Mouse (Mus musculus) midbrain, postnatal 0 days (tissue): Measurements from ENCODE around the gene Fn3k. TPM values are rescaled to one million over a fixed set of nuclear protein-coding genes. Genes with fewer than 3 reads are reported as not detected.
A peak's percentile ranks its signal among the peaks of the same experiment; 100 is the strongest.

ENCODE experiments used
- ATAC-seq: fragments of 200-750 bp; cut with Nextera tagmentation; 2 replicates; pipeline ENCODE4 v1.8.0; 2017; ENCODE audit warnings: moderate number of reproducible peaks, mild to moderate bottlenecking, moderate TSS enrichment, moderate library complexity; ENCODE audit not compliant: low FRiP score
- DNase-seq: peaks from one replicate; pipeline ENCODE4 v3.0.0-alpha.2; 2015; ENCODE audit warnings: low spot score
- H3K27ac ChIP-seq: fragments of 300-500 bp; sonication (generic); 2 replicates; pipeline ENCODE4 v1.5.1; 2014; ENCODE audit warnings: low read depth, mild to moderate bottlenecking, low read length, mixed read lengths
- H3K27me3 ChIP-seq: fragments of 300-500 bp; sonication (generic); 2 replicates; pipeline ENCODE4 v1.6.1; 2014; ENCODE audit warnings: low read length, control low read depth, mixed read lengths; ENCODE audit not compliant: insufficient read depth
- H3K36me3 ChIP-seq: fragments of 300-500 bp; sonication (generic); 2 replicates; pipeline ENCODE4 v1.6.1; 2014; ENCODE audit warnings: low read length, control low read depth, mixed read lengths; ENCODE audit not compliant: insufficient read depth
- H3K4me1 ChIP-seq: fragments of 300-500 bp; sonication (generic); 2 replicates; pipeline ENCODE4 v1.6.1; 2014; ENCODE audit warnings: mild to moderate bottlenecking, control low read depth, antibody characterized with exemption, low read length, mixed read lengths; ENCODE audit not compliant: insufficient read depth
- H3K4me2 ChIP-seq: fragments of 300-500 bp; sonication (generic); 2 replicates; pipeline ENCODE4 v1.6.1; 2014; ENCODE audit warnings: low read depth, mild to moderate bottlenecking, low read length, mixed read lengths; ENCODE audit not compliant: poor library complexity, severe bottlenecking
- H3K4me3 ChIP-seq: fragments of 300-500 bp; sonication (generic); 2 replicates; pipeline ENCODE4 v1.5.1; 2014; ENCODE audit warnings: low read depth, mild to moderate bottlenecking, low read length, moderate library complexity
- H3K9ac ChIP-seq: fragments of 300-500 bp; sonication (generic); replicated peaks from 2 replicates; pipeline ENCODE4 v1.6.1; 2014; ENCODE audit warnings: mild to moderate bottlenecking, low read length, moderate library complexity, mixed read lengths; ENCODE audit not compliant: poor library complexity, severe bottlenecking
- H3K9me3 ChIP-seq: fragments of 300-500 bp; sonication (generic); 2 replicates; pipeline ENCODE4 v1.6.1; 2016; ENCODE audit warnings: low read length, control low read depth
- CTCF ChIP-seq: IDR thresholded peaks from 2 replicates; pipeline ENCODE4 v1.5.1; 2016; ENCODE audit warnings: antibody characterized with exemption, mild to moderate bottlenecking
- whole genome bisulfite sequencing: fragments of 180-500 bp; shearing (Covaris S2); extraction: QIAGEN DNeasy Blood & Tissue Kit; methylation state at CpG from one replicate; pipeline ENCODE4 v1.1.7; 2014; 5-methylcytosine and 5-hydroxymethylcytosine counted together
- polyA plus RNA-seq: library from polyadenylated mRNA; unstranded; fragments of >200 nt; fragmentation: Nextera tagmentation; extraction: Ambion mirVana; gene quantifications from 2 replicates; pipeline ENCODE4 v1.2.1, GENCODE M21; 2015
- total RNA-seq: library from RNA; depleted of rRNA; stranded (reverse); fragments of >200 nt; gene quantifications from 2 replicates; pipeline ENCODE4 v1.2.3, GENCODE M21; 2014

Gene Fn3k
- total and polyA plus RNA-seq, 2 experiments from 2014 or later, result 3.7 to 8.2 TPM

GRCm38 (mm10) chr11:121442076-121442475, 7.4 kb downstream of the Fn3k start:
- H3K27ac ChIP-seq, result no peak overlapping the region
- no peak for DNase-seq
- no peaks in the 10 kb centered on the region for H3K9me3 ChIP-seq
- 80% methylated on average over 2 of the region's 2 CpGs for WGBS
- no peaks in the 10 kb centered on the region for H3K4me1 ChIP-seq
- H3K9ac ChIP-seq, result no peak overlapping the region
- no peak overlapping the region for H3K4me3 ChIP-seq
- no peak for ATAC-seq
- no peaks in the 10 kb centered on the region for H3K36me3 ChIP-seq
- H3K4me2 ChIP-seq, result no peak overlapping the region
- no peak for TF ChIP-seq CTCF
- no peaks in the 10 kb centered on the region for H3K27me3 ChIP-seq

- Histone ChIP-seq H3K9ac (no peak overlapping the region; the same call in 1 of the 2 replicates), H3K4me1 (peaks cover 5% of the 10 kb centered on the region; the same call in 1 of the 2 replicates), H3K36me3 (peaks cover 3% of the 10 kb centered on the region; the same call in 1 of the 2 replicates), H3K4me2 (peak overlapping the region; percentile 66), H3K4me3 (peak overlapping the region; percentile 91), H3K27ac (peak overlapping the region; percentile 57), H3K27me3 (no peaks in the 10 kb centered on the region), H3K9me3 (no peaks in the 10 kb centered on the region)
- WGBS, result 22% methylated on average over 9 of the region's 9 CpGs
- TF ChIP-seq CTCF, result no peak
- ATAC-seq (peak; percentile 63; the same call in 1 of the 2 replicates), DNase-seq (no peak)
Measured at GRCm38 (mm10) chr11:121451216-121451726, 16.6 kb downstream of the Fn3k start.

GRCm38 (mm10) chr11:121451753-121452635, 17.3 kb downstream of the Fn3k start, which contains the start of gene Tbcd:
Gene Tbcd (plus strand): TSS chr11:121451949.
- peak; percentile 45 for TF ChIP-seq CTCF
- Histone ChIP-seq H3K9ac (peak within 1 kb of the TSS; percentile 80), H3K36me3 (peaks cover 3% of the 10 kb centered on the region; the same call in 1 of the 2 replicates), H3K9me3 (no peaks in the 10 kb centered on the region), H3K4me1 (peaks cover 5% of the 10 kb centered on the region; the same call in 1 of the 2 replicates), H3K27me3 (no peaks in the 10 kb centered on the region), H3K4me2 (peak within 1 kb of the TSS; percentile 66), H3K4me3 (peak within 1 kb of the TSS; percentile 91), H3K27ac (peak within 1 kb of the TSS; percentile 80)
- DNase-seq, result peak; percentile 95
- ATAC-seq, result peak; percentile 91
- WGBS, result under 1% methylated on average over 58 of the region's 58 CpGs

- DNase-seq (no peak), ATAC-seq (no peak)
- WGBS, result 92% methylated on average over 3 of the region's 3 CpGs
- Histone ChIP-seq H3K27me3 (no peaks in the 10 kb centered on the region), H3K4me1 (peaks cover 2% of the 10 kb centered on the region; the same call in 1 of the 2 replicates), H3K36me3 (peaks cover 34% of the 10 kb centered on the region), H3K4me3 (no peak overlapping the region), H3K27ac (no peak overlapping the region), H3K9me3 (no peaks in the 10 kb centered on the region), H3K9ac (no peak overlapping the region), H3K4me2 (no peak overlapping the region)
- peak; percentile 31 for TF ChIP-seq CTCF
Measured at GRCm38 (mm10) chr11:121457874-121458273, 23.2 kb downstream of the Fn3k start.

GRCm38 (mm10) chr11:121467408-121467807, 32.7 kb downstream of the Fn3k start:
- H3K27ac ChIP-seq, result no peak overlapping the region
- H3K9me3 ChIP-seq, result no peaks in the 10 kb centered on the region
- 99% methylated on average over 6 of the region's 6 CpGs for WGBS
- H3K27me3 ChIP-seq, result no peaks in the 10 kb centered on the region
- no peak overlapping the region for H3K9ac ChIP-seq
- no peak for ATAC-seq
- DNase-seq, result no peak
- H3K36me3 ChIP-seq, result peaks cover 27% of the 10 kb centered on the region
- H3K4me2 ChIP-seq, result no peak overlapping the region
- no peak for TF ChIP-seq CTCF
- H3K4me1 ChIP-seq, result no peaks in the 10 kb centered on the region
- H3K4me3 ChIP-seq, result no peak overlapping the region

- Histone ChIP-seq H3K4me3 (no peak overlapping the region), H3K36me3 (peaks cover 5% of the 10 kb centered on the region), H3K9ac (no peak overlapping the region), H3K27ac (no peak overlapping the region), H3K9me3 (no peaks in the 10 kb centered on the region), H3K4me1 (no peaks in the 10 kb centered on the region), H3K4me2 (no peak overlapping the region), H3K27me3 (no peaks in the 10 kb centered on the region)
- WGBS, result 88% methylated on average over 3 of the region's 3 CpGs
- no peak for DNase-seq
- ATAC-seq, result no peak
- no peak for TF ChIP-seq CTCF
Measured at GRCm38 (mm10) chr11:121474831-121475230, 40.1 kb downstream of the Fn3k start.
